Mouse (Mus musculus) E14TG2a.4 (cell line): ENCODE data around the gene Telo2.

Experiments used
- CTCF ChIP-seq: conservative IDR thresholded peaks from 2 replicates; pipeline ENCODE4 v1.5.1; 2014; ENCODE audit warnings: low read length
- NANOG ChIP-seq: IDR thresholded peaks from 2 replicates; pipeline ENCODE4 v1.6.1; 2014; ENCODE audit warnings: borderline replicate concordance, low read length, mixed read lengths
- POU5F1 ChIP-seq: IDR thresholded peaks from 2 replicates; pipeline ENCODE4 v1.6.1; 2014; ENCODE audit warnings: low read length, borderline replicate concordance

- TF ChIP-seq CTCF (no peak), NANOG (no peak), POU5F1 (no peak)
These were observed 47.1 kb downstream of the Telo2 start for GRCm38 (mm10) chr17:25068690-25069089.
